Mouse (Mus musculus): ENCODE data around the gene B430218F22Rik. TPM values are rescaled to one million over a fixed set of nuclear protein-coding genes. Genes with fewer than 3 reads are reported as not detected.
A peak's percentile ranks its signal among the peaks of the same experiment; 100 is the strongest.
"Not testable (repeated sequence)": the region's sequence is repeated elsewhere in the genome, so short reads cannot be mapped to it uniquely, and the experiment has no call there.

Gene B430218F22Rik
- total RNA-seq (2021): under 1 TPM; 0.23 TPM
- long read RNA-seq, experiment 1, partial matches to known transcripts: 0 of 1 reads
- long read RNA-seq, experiment 1, other reads (novel, unspliced or antisense): 0 of 1 reads
- long read RNA-seq, experiment 2, partial matches to known transcripts: 0 of 1 reads
- long read RNA-seq, experiment 2, other reads (novel, unspliced or antisense): 0 of 1 reads

DNA sequence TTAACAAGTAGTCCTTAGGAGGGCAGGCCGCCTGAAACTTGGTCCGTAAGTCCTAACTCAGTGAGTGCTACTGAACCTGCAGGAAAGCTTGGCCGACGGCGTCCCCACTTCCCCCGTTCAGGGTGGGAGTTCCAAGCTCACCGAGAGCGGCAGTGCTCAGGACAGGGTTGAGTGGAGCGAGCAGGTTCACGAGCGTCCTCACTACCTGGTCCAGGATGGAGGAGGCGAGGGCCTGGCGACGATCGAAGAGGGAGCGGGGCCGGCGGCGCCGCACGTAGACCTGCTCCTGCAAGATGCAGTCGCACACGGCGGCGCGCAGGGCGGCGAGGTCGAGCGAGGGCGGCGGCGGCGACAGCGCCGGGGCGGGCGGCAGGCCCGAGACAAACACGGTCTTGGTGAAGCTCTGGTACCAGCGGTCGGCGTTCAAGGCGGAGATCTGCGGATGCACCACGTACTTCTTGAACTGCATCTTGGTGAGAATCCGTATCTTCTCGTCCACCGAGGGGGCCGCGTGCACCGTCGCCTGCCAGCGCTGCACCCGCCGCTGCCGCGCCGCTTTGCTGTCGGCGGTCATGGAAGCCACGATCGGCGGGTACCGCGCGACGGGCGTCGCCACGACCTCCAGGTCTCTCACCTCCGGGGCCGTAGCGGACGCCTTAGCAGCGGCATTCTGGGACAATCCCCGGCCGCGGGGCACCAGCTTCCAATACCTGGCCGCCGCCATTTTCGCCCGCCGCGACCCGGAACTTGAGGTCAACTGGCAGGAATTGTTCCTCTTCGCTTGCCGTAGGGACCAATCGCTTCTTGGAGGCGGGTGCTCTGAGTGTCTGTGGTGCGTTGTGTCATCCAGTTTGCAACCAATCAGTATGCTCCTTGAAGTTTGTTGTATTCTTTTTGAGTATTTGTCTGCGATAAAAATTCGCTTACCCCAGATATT is at the start of gene B430218F22Rik, which contains the start of gene Mrps30:
Gene B430218F22Rik, plus strand, starts transcription at position 120 of the 937 bp plus-strand sequence.
Gene Mrps30, minus strand, starts transcription at position 742 of the 937 bp plus-strand sequence.
- DNase-seq (ENCODE audit: low spot score in 2 of 2): peak; percentile 96

GRCm38 (mm10) chr13:118350257-118350656 is 36.2 kb upstream of the B430218F22Rik start:
- DNase-seq (ENCODE audit: low spot score in 2 of 2): no peak

GRCm38 (mm10) chr13:118350870-118351269 is 35.6 kb upstream of the B430218F22Rik start:
- DNase-seq (ENCODE audit: low spot score in 2 of 2): no peak

DNA sequence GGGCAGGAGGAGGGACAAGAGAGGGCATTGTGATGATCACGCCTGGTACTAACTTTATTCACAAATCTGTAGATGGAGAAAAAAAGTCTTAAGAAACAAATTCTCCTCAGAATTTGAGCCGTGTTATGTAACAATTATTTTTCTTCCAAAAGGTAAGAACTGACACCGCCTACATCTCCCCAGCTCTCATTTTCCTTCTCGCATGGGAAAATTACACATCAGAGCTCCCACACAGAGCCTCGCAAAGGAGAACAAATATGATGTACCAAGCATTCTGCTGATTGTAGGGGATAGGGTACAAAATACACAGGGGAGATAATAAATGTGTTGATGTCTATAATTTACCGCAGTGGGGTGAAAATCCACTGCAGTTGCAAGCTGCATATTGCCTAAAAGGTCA is 23.1 kb upstream of the B430218F22Rik start:
- peak; percentile 27 to 37 for DNase-seq (ENCODE audit: low spot score in 2 of 2)

GRCm38 (mm10) chr13:118365774-118366173 is 20.7 kb upstream of the B430218F22Rik start:
- no peak for DNase-seq (ENCODE audit: low spot score in 2 of 2)

DNA sequence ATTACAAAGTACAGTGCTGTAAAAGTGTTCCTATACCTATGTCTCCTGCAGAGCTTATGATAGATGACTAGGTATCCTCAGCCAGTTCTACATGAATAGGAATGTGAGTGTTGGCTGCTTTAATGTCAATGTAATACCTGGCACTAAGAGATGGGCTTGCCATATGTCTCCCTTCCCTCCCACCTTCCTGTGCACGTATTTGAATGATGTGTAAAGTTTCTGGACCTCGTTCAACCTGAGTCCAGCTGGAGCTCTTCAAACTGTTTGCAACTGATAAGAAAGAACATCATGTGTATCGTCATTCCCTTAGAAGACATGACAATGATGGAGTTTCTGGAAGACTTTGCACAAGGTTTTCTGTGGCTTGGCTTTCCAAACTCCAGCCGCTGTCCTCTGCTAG is 13.6 kb upstream of the B430218F22Rik start:
- no peak for DNase-seq (ENCODE audit: low spot score in 2 of 2)

GRCm38 (mm10) chr13:118379155-118379554 is 7.3 kb upstream of the B430218F22Rik start:
- DNase-seq (ENCODE audit: low spot score in 2 of 2): peak; percentile 69 to 81

DNA sequence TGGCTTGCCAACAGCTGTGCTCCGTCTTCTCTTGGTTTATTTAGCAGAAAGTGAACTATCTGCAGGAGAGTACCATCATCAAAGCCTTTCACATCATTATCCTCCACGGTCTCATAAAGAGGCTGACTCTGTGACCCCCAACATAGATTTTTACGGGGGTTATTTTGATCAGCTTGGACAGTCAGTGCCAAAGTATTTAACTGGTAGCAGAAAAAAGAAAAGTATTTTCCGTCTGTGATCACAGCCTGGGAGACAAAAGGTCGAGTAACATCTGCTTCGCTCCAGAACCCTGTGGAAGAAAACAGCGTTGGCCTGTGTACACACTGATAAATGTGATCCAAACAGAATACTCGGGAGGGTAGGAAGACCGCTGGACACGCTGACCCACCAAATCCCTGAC is 6.0 kb upstream of the B430218F22Rik start:
- no peak for DNase-seq (ENCODE audit: low spot score in 2 of 2)

- DNase-seq (ENCODE audit: low spot score in 2 of 2): not testable (repeated sequence)
Observed at GRCm38 (mm10) chr13:118387448-118387801, 995 bp downstream of the B430218F22Rik start.

- DNase-seq (ENCODE audit: low spot score in 2 of 2): no peak
Observed at GRCm38 (mm10) chr13:118395803-118396202, 9.4 kb downstream of the B430218F22Rik start.

DNA sequence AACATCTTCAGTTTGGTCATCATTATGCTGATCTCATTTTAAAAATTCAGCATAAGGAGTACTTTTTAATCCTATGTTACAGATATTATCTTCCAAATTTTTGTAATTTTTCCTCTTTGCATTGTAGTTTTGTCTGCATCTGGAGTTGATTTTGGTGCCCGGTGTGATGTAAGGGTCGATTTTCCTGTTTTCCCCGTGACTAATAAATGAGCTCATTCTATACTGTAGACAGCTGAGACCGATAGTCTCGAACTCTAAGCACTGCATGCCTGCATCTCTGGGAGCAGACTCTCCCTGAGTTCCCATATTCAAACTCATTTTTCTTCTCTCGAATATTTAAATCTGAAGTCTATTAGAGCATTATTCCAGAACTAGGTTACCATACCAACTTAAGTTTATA is 13.9 kb downstream of the B430218F22Rik start:
- DNase-seq (ENCODE audit: low spot score in 2 of 2): no peak

GRCm38 (mm10) chr13:118403544-118403943 is 17.1 kb downstream of the B430218F22Rik start:
- no peak for DNase-seq (ENCODE audit: low spot score in 2 of 2)

DNA sequence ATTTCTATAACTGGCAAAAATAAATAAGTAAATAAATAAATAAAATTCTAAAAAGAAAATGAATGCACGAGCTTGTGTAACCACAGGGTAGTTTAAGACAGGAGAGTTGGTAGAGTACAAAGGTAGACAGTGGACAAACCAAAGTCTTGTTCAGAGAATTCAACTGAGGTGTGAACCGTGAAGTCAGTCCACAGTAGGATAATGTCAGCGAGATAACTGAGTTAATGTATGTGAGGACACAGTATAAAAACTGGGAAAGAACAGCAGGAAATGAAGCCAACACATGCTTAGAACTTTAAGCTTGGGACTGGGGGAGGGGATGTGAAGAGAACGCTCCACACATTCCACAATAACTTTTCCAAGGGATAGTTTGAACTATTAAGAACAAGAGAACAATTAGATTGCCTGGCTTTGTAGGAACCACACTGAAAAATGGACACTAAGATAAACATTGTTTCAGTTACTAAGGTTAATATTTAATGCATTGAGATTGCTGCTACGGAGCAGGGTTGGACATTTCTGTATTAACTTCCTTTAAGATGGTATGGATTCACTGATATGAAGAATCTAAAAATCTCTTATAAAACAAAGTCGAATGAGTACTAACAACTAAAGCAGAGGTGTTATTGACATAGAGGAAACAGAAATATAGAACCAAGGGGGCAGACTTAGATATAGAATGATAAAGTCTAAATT is 25.0 kb downstream of the B430218F22Rik start:
- no peak for DNase-seq (ENCODE audit: low spot score in 2 of 2)

- DNase-seq (ENCODE audit: low spot score in 2 of 2): no peak
Observed at GRCm38 (mm10) chr13:118418163-118418562, 31.7 kb downstream of the B430218F22Rik start.

- DNase-seq (ENCODE audit: low spot score in 2 of 2): no peak
Observed at GRCm38 (mm10) chr13:118420408-118420807, 34.0 kb downstream of the B430218F22Rik start.

- no peak for DNase-seq (ENCODE audit: low spot score in 2 of 2)
Observed at GRCm38 (mm10) chr13:118420847-118421246, 34.4 kb downstream of the B430218F22Rik start.

Other genes starting within 250 kb of the B430218F22Rik start
- gene Mrps30, start 622 bp downstream of the B430218F22Rik start, total RNA-seq (2021): 10 to 100 TPM; 16.5 to 19.1 TPM